Mouse (Mus musculus): ENCODE measurements around the gene Yars. TPM values are rescaled to one million over a fixed set of nuclear protein-coding genes. Genes with fewer than 3 reads are reported as not detected.
A peak's percentile ranks its signal among the peaks of the same experiment; 100 is the strongest.

The Yars gene
- 16.3 and 17.4 TPM in 2 replicates for polyA plus RNA-seq (2012; rRNA removed)

GRCm38 (mm10) chr4:129189542-129190519 is at the start of gene Yars, which contains the start of gene S100pbp:
Yars (plus strand) TSS chr4:129189760.
S100pbp (minus strand) TSS chr4:129189727.
- peak within 1 kb of the TSS; percentile 79 for H3K27ac ChIP-seq (ENCODE audit: insufficient read depth, low read depth, low read length)

GRCm38 (mm10) chr4:129140808-129141207 is 48.8 kb upstream of the Yars start:
- 66% methylated on average over 4 of the region's 4 CpGs for WGBS
- Histone ChIP-seq H3K27ac (ENCODE audit: insufficient read depth, low read depth, low read length) (no peak overlapping the region), H3K36me3 (ENCODE audit: control insufficient read depth, insufficient read depth, low read length) (no peaks in the 10 kb centered on the region), H3K4me3 (ENCODE audit: insufficient read depth, low read depth, low read length) (no peak overlapping the region), H3K4me1 (ENCODE audit: control insufficient read depth, insufficient read depth, low read length) (no peaks in the 10 kb centered on the region), H3K27me3 (replicated peaks; ENCODE audit: control insufficient read depth, insufficient read depth, low read length) (no peaks in the 10 kb centered on the region)
- TF ChIP-seq CTCF (conservative IDR thresholded peaks at IDR 0.05; ENCODE audit: insufficient read depth, insufficient read length, low read depth, low read length), result no peak
- TF ChIP-seq POLR2A (IDR thresholded peaks at IDR 0.05; ENCODE audit: low read depth, low read length), result no peak
- no peak for DNase-seq

More at GRCm38 (mm10) chr4:129189542-129190519, at the start of gene Yars, which contains the start of gene S100pbp:
- peak within 1 kb of the TSS; percentile 89 for H3K4me3 ChIP-seq (ENCODE audit: insufficient read depth, low read depth, low read length)
- DNase-seq, result peak; percentile 99
- TF ChIP-seq POLR2A (IDR thresholded peaks at IDR 0.05; ENCODE audit: low read depth, low read length), result peak; percentile 30
- no peak for TF ChIP-seq CTCF (conservative IDR thresholded peaks at IDR 0.05; ENCODE audit: insufficient read depth, insufficient read length, low read depth, low read length)
- peaks cover 8% of the 10 kb centered on the region; the same call in 1 of the 2 replicates for H3K4me1 ChIP-seq (ENCODE audit: control insufficient read depth, insufficient read depth, low read length)
- WGBS, result under 1% methylated on average over 57 of the region's 58 CpGs
- H3K36me3 ChIP-seq (ENCODE audit: control insufficient read depth, insufficient read depth, low read length), result no peaks in the 10 kb centered on the region
- no peaks in the 10 kb centered on the region for H3K27me3 ChIP-seq (replicated peaks; ENCODE audit: control insufficient read depth, insufficient read depth, low read length)

- no peaks in the 10 kb centered on the region for H3K4me1 ChIP-seq (ENCODE audit: control insufficient read depth, insufficient read depth, low read length)
- H3K27ac ChIP-seq (ENCODE audit: insufficient read depth, low read depth, low read length), result no peak overlapping the region
- TF ChIP-seq CTCF (conservative IDR thresholded peaks at IDR 0.05; ENCODE audit: insufficient read depth, insufficient read length, low read depth, low read length) (no peak; the same call in 1 of the 2 replicates), POLR2A (IDR thresholded peaks at IDR 0.05; ENCODE audit: low read depth, low read length) (no peak)
- WGBS, result 80% methylated on average over 17 of the region's 17 CpGs
- no peaks in the 10 kb centered on the region for H3K36me3 ChIP-seq (ENCODE audit: control insufficient read depth, insufficient read depth, low read length)
- H3K4me3 ChIP-seq (ENCODE audit: insufficient read depth, low read depth, low read length), result no peak overlapping the region
- peak; percentile 18 for DNase-seq
- H3K27me3 ChIP-seq (replicated peaks; ENCODE audit: control insufficient read depth, insufficient read depth, low read length), result no peaks in the 10 kb centered on the region
Observed at GRCm38 (mm10) chr4:129141560-129142438, 47.8 kb upstream of the Yars start.

- no peak for DNase-seq
- Histone ChIP-seq H3K4me1 (ENCODE audit: control insufficient read depth, insufficient read depth, low read length) (no peaks in the 10 kb centered on the region), H3K27ac (ENCODE audit: insufficient read depth, low read depth, low read length) (no peak overlapping the region), H3K36me3 (ENCODE audit: control insufficient read depth, insufficient read depth, low read length) (no peaks in the 10 kb centered on the region), H3K27me3 (replicated peaks; ENCODE audit: control insufficient read depth, insufficient read depth, low read length) (no peaks in the 10 kb centered on the region), H3K4me3 (ENCODE audit: insufficient read depth, low read depth, low read length) (no peak overlapping the region)
- no peak for TF ChIP-seq CTCF (conservative IDR thresholded peaks at IDR 0.05; ENCODE audit: insufficient read depth, insufficient read length, low read depth, low read length)
- TF ChIP-seq POLR2A (IDR thresholded peaks at IDR 0.05; ENCODE audit: low read depth, low read length), result no peak
- whole genome bisulfite sequencing, result 85% methylated on average over 11 of the region's 11 CpGs
Observed at GRCm38 (mm10) chr4:129142439-129143045, 47.0 kb upstream of the Yars start.

GRCm38 (mm10) chr4:129143509-129143908 is 46.1 kb upstream of the Yars start:
- WGBS, result 83% methylated on average over 5 of the region's 5 CpGs
- Histone ChIP-seq H3K27ac (ENCODE audit: insufficient read depth, low read depth, low read length) (no peak overlapping the region), H3K27me3 (replicated peaks; ENCODE audit: control insufficient read depth, insufficient read depth, low read length) (no peaks in the 10 kb centered on the region), H3K36me3 (ENCODE audit: control insufficient read depth, insufficient read depth, low read length) (no peaks in the 10 kb centered on the region), H3K4me1 (ENCODE audit: control insufficient read depth, insufficient read depth, low read length) (no peaks in the 10 kb centered on the region), H3K4me3 (ENCODE audit: insufficient read depth, low read depth, low read length) (no peak overlapping the region)
- DNase-seq, result no peak
- TF ChIP-seq CTCF (conservative IDR thresholded peaks at IDR 0.05; ENCODE audit: insufficient read depth, insufficient read length, low read depth, low read length) (no peak), POLR2A (IDR thresholded peaks at IDR 0.05; ENCODE audit: low read depth, low read length) (no peak)

Data from kidney, adult 2 months (tissue).